ENCODE assay signal across 9 mouse cellular contexts in genomic region chr10:83617366-83617765, GRCm38 (mm10). TPM values are rescaled to one million over a fixed set of nuclear protein-coding genes. Genes with fewer than 3 reads are reported as not detected.
DNase-seq lines count a peak whose midpoint lies in the region; ATAC-seq and TF ChIP-seq lines count a peak whose summit lies in the region.
"Had no signal": no experiment of that assay in that cellular context is flagged by ENCODE, and none has a peak within 500 bp of the region (broad histone marks: within the 10 kb centered on the region; RNA-seq: fewer than 3 reads in every experiment).

No protein-coding gene starts in this region.

- H3K27ac ChIP-seq in kidney, embryonic 14.5 days (ENCODE audit: low read depth, low read length), result no peak overlapping the region
- H3K27ac ChIP-seq in kidney, embryonic 16.5 days (ENCODE audit: low read length), result no peak overlapping the region
- H3K27ac ChIP-seq: heart, embryonic 15.5 days; neural tube, embryonic 13.5 days had no signal

- no peak overlapping the region for H3K9ac ChIP-seq in kidney, embryonic 14.5 days (ENCODE audit: low read depth, low read length)
- no peak overlapping the region for H3K9ac ChIP-seq in kidney, embryonic 16.5 days (replicated peaks; ENCODE audit: low read length)
- H3K9ac ChIP-seq: heart, embryonic 15.5 days; neural tube, embryonic 13.5 days had no signal

- DNase-seq in ES-CJ7 (ENCODE audit: low read depth, low spot score), result peak; percentile 74
- DNase-seq in brain, embryonic 14.5 days (ENCODE audit: low read depth), result peak; percentile 30
- DNase-seq in kidney, postnatal 25 days, result peak; percentile 23 to 49
- peak; percentile 74 for DNase-seq in testis, postnatal 10 days (ENCODE audit: low spot score)
- DNase-seq in frontal cortex, postnatal 14 days (ENCODE audit: low spot score in 2 of 2), result no peak

- peaks cover 7% of the 10 kb centered on the region for H3K36me3 ChIP-seq in kidney, embryonic 14.5 days (ENCODE audit: control insufficient read depth, insufficient read depth, low read length)
- peaks cover 12% of the 10 kb centered on the region; the same call in 1 of the 2 replicates for H3K36me3 ChIP-seq in kidney, embryonic 16.5 days (ENCODE audit: insufficient read depth, low read length)

- H3K4me1 ChIP-seq in kidney, embryonic 14.5 days (ENCODE audit: control insufficient read depth, insufficient read depth, low read length), result no peaks in the 10 kb centered on the region
- no peaks in the 10 kb centered on the region for H3K4me1 ChIP-seq in kidney, embryonic 16.5 days (ENCODE audit: insufficient read depth, low read length)

- 59% methylated on average over 10 of the region's 10 CpGs for WGBS in kidney, embryonic 14.5 days
- WGBS in kidney, embryonic 16.5 days, result 60% methylated on average over 10 of the region's 10 CpGs

- TF ChIP-seq POLR2A in brain, embryonic 14.5 days (IDR thresholded peaks at IDR 0.05; ENCODE audit: borderline replicate concordance, extremely low read depth, insufficient read depth, insufficient read length, poor library complexity, severe bottlenecking), result no peak

- H3K4me3 ChIP-seq in kidney, embryonic 14.5 days (ENCODE audit: low read length), result no peak overlapping the region
- H3K4me3 ChIP-seq in kidney, embryonic 16.5 days (ENCODE audit: low read length), result no peak overlapping the region
- H3K4me3 ChIP-seq: heart, embryonic 15.5 days; neural tube, embryonic 13.5 days had no signal

- TF ChIP-seq CTCF in brain, embryonic 14.5 days (IDR thresholded peaks at IDR 0.05; ENCODE audit: borderline replicate concordance, extremely low read depth, insufficient read depth, insufficient read length), result peak; percentile 65

- ATAC-seq in kidney, embryonic 14.5 days (ENCODE audit: low FRiP score, low TSS enrichment), result 0 out of 2 replicates have a peak, but pooled peaks have one; percentile 18
- no peak for ATAC-seq in kidney, embryonic 16.5 days (ENCODE audit: low FRiP score, low TSS enrichment)

- H3K9me3 ChIP-seq in kidney, embryonic 14.5 days (ENCODE audit: control insufficient read depth, low read length), result no peaks in the 10 kb centered on the region
- H3K9me3 ChIP-seq in kidney, embryonic 16.5 days (ENCODE audit: low read length), result no peaks in the 10 kb centered on the region
- H3K9me3 ChIP-seq: heart, embryonic 15.5 days; neural tube, embryonic 13.5 days had no signal

- H3K27me3 ChIP-seq in kidney, embryonic 14.5 days (ENCODE audit: control insufficient read depth, insufficient read depth, low read length), result no peaks in the 10 kb centered on the region
- H3K27me3 ChIP-seq in kidney, embryonic 16.5 days (ENCODE audit: insufficient read depth, low read length), result no peaks in the 10 kb centered on the region
- H3K27me3 ChIP-seq: heart, embryonic 15.5 days; neural tube, embryonic 13.5 days had no signal

- no peak overlapping the region for H3K4me2 ChIP-seq in kidney, embryonic 14.5 days (replicated peaks; ENCODE audit: low read depth, low read length)
- no peak overlapping the region for H3K4me2 ChIP-seq in kidney, embryonic 16.5 days (replicated peaks; ENCODE audit: low read depth, low read length)
- H3K4me2 ChIP-seq: heart, embryonic 15.5 days; neural tube, embryonic 13.5 days had no signal

RNA-seq across cellular contexts. Expression of gene Appl2, which starts 31.2 kb away (rescaled TPM):
- 16.8 and 40.2 TPM in 2 replicates for polyA plus RNA-seq in kidney, embryonic 14.5 days (2014; fragmentation: Nextera tagmentation; extraction: Ambion mirVana)
- polyA plus RNA-seq in kidney, embryonic 16.5 days (2015; fragmentation: Nextera tagmentation; extraction: Ambion mirVana), result 48.2 and 49.0 TPM in 2 replicates
- polyA plus RNA-seq in brain, embryonic 14.5 days (2012; rRNA removed), result 16.1 and 36.8 TPM in 2 replicates

Comparison
In these comparisons a context has a peak if more than half of its experiments do, and no peak if none do; other contexts are left out.
1. DNase-seq: peak in ES-CJ7 (single experiment), brain, embryonic 14.5 days (single experiment), kidney, postnatal 25 days (2 of 2) and testis, postnatal 10 days (single experiment); none in frontal cortex, postnatal 14 days (0 of 2).